ENCODE assay signal across 11 mouse cellular contexts in genomic region chr13:99724245-99724644, GRCm38 (mm10).
DNase-seq lines count a peak whose midpoint lies in the region; ATAC-seq lines count a peak whose summit lies in the region.
"Had no signal": no experiment of that assay in that cellular context is flagged by ENCODE, and none has a peak within 500 bp of the region (broad histone marks: within the 10 kb centered on the region; RNA-seq: fewer than 3 reads in every experiment).

No protein-coding gene starts in this region.

- no peak for ATAC-seq in heart, embryonic 15.5 days (replicated peaks; ENCODE audit: insufficient number of reproducible peaks, insufficient read depth, low FRiP score, low read depth)
- ATAC-seq in hindbrain, embryonic 13.5 days (ENCODE audit: low FRiP score): peak; percentile 70
- ATAC-seq in neural tube, embryonic 13.5 days (ENCODE audit: low read depth): peak; percentile 81
- no peak for ATAC-seq in intestine, embryonic 16.5 days
- ATAC-seq in monocyte, adult 5-6 weeks (replicated peaks; ENCODE audit: insufficient number of reproducible peaks, low FRiP score, low TSS enrichment, poor library complexity, severe bottlenecking): no peak

- no peaks in the 10 kb centered on the region for H3K9me3 ChIP-seq in heart, embryonic 15.5 days (replicated peaks)
- H3K9me3 ChIP-seq in embryonic facial prominence, embryonic 10.5 days: no peaks in the 10 kb centered on the region
- no peaks in the 10 kb centered on the region for H3K9me3 ChIP-seq in hindbrain, embryonic 13.5 days
- no peaks in the 10 kb centered on the region for H3K9me3 ChIP-seq in neural tube, embryonic 13.5 days
- no peaks in the 10 kb centered on the region for H3K9me3 ChIP-seq in intestine, embryonic 16.5 days (ENCODE audit: control insufficient read depth, low read length)

- H3K4me3 ChIP-seq in heart, embryonic 15.5 days: no peak overlapping the region
- H3K4me3 ChIP-seq in embryonic facial prominence, embryonic 10.5 days: no peak overlapping the region
- H3K4me3 ChIP-seq in hindbrain, embryonic 13.5 days: no peak overlapping the region
- no peak overlapping the region for H3K4me3 ChIP-seq in neural tube, embryonic 13.5 days
- no peak overlapping the region for H3K4me3 ChIP-seq in intestine, embryonic 16.5 days (ENCODE audit: low read length)

- H3K27me3 ChIP-seq in heart, embryonic 15.5 days: no peaks in the 10 kb centered on the region
- H3K27me3 ChIP-seq in embryonic facial prominence, embryonic 10.5 days (replicated peaks; ENCODE audit: low read depth, poor library complexity, severe bottlenecking): no peaks in the 10 kb centered on the region
- H3K27me3 ChIP-seq in hindbrain, embryonic 13.5 days: no peaks in the 10 kb centered on the region
- no peaks in the 10 kb centered on the region for H3K27me3 ChIP-seq in neural tube, embryonic 13.5 days
- no peaks in the 10 kb centered on the region; the same call in 1 of the 2 replicates for H3K27me3 ChIP-seq in intestine, embryonic 16.5 days (replicated peaks; ENCODE audit: control insufficient read depth, insufficient read depth, low read length)

- peaks cover 6% of the 10 kb centered on the region; the same call in 1 of the 2 replicates for H3K4me1 ChIP-seq in heart, embryonic 15.5 days (replicated peaks)
- peaks cover 26% of the 10 kb centered on the region for H3K4me1 ChIP-seq in embryonic facial prominence, embryonic 10.5 days
- H3K4me1 ChIP-seq in hindbrain, embryonic 13.5 days (replicated peaks): peaks cover 26% of the 10 kb centered on the region
- H3K4me1 ChIP-seq in neural tube, embryonic 13.5 days (replicated peaks): peaks cover 32% of the 10 kb centered on the region
- no peaks in the 10 kb centered on the region for H3K4me1 ChIP-seq in intestine, embryonic 16.5 days (ENCODE audit: control insufficient read depth, insufficient read depth, low read length)

- no peak overlapping the region for H3K9ac ChIP-seq in heart, embryonic 15.5 days
- peak overlapping the region; percentile 30; the same call in 1 of the 2 replicates for H3K9ac ChIP-seq in hindbrain, embryonic 13.5 days
- H3K9ac ChIP-seq in neural tube, embryonic 13.5 days: no peak overlapping the region
- no peak overlapping the region for H3K9ac ChIP-seq in intestine, embryonic 16.5 days (ENCODE audit: low read depth, low read length)

- H3K4me2 ChIP-seq in heart, embryonic 15.5 days: peak overlapping the region; percentile 24; the same call in 1 of the 2 replicates
- peak overlapping the region; percentile 25; the same call in 1 of the 2 replicates for H3K4me2 ChIP-seq in hindbrain, embryonic 13.5 days
- 0 out of 2 replicates have a peak overlapping the region, but pooled peaks have one; percentile 6 for H3K4me2 ChIP-seq in neural tube, embryonic 13.5 days
- no peak overlapping the region for H3K4me2 ChIP-seq in intestine, embryonic 16.5 days (ENCODE audit: low read depth, low read length)

- H3K27ac ChIP-seq in heart, embryonic 15.5 days: no peak overlapping the region
- H3K27ac ChIP-seq in embryonic facial prominence, embryonic 10.5 days (replicated peaks): 0 out of 2 replicates have a peak overlapping the region, but pooled peaks have one; percentile 61
- peak overlapping the region; percentile 83 for H3K27ac ChIP-seq in hindbrain, embryonic 13.5 days
- H3K27ac ChIP-seq in neural tube, embryonic 13.5 days (replicated peaks): peak overlapping the region; percentile 79
- no peak overlapping the region for H3K27ac ChIP-seq in intestine, embryonic 16.5 days (ENCODE audit: low read length)

- no peaks in the 10 kb centered on the region for H3K36me3 ChIP-seq in heart, embryonic 15.5 days
- no peaks in the 10 kb centered on the region for H3K36me3 ChIP-seq in embryonic facial prominence, embryonic 10.5 days (replicated peaks)
- no peaks in the 10 kb centered on the region for H3K36me3 ChIP-seq in hindbrain, embryonic 13.5 days
- H3K36me3 ChIP-seq in neural tube, embryonic 13.5 days: no peaks in the 10 kb centered on the region
- H3K36me3 ChIP-seq in intestine, embryonic 16.5 days (ENCODE audit: control insufficient read depth, insufficient read depth, low read length): no peaks in the 10 kb centered on the region

- DNase-seq in heart, adult 8-10 months (ENCODE audit: low spot score): no peak
- no peak for DNase-seq in embryonic facial prominence, embryonic 10.5 days (ENCODE audit: low spot score)
- no peak for DNase-seq in right cerebral cortex, adult 18-20 months
- DNase-seq: layer of hippocampus, postnatal 36 days; liver; lung, postnatal 14 days had no signal

- WGBS in heart, embryonic 15.5 days: 43% methylated on average over 7 of the region's 7 CpGs
- 71% methylated on average over 7 of the region's 7 CpGs for WGBS in embryonic facial prominence, embryonic 10.5 days
- WGBS in hindbrain, embryonic 13.5 days: 41% methylated on average over 7 of the region's 7 CpGs
- WGBS in neural tube, embryonic 13.5 days: 19% methylated on average over 7 of the region's 7 CpGs
- WGBS in intestine, embryonic 16.5 days: 46% methylated on average over 7 of the region's 7 CpGs

Comparison
In these comparisons a context has a peak if more than half of its experiments do, and no peak if none do; other contexts are left out.
1. ATAC-seq: peak in hindbrain, embryonic 13.5 days (single experiment) and neural tube, embryonic 13.5 days (single experiment); none in heart, embryonic 15.5 days (single experiment), intestine, embryonic 16.5 days (single experiment) and monocyte, adult 5-6 weeks (single experiment).
2. H3K27ac ChIP-seq: peak in embryonic facial prominence, embryonic 10.5 days (single experiment), hindbrain, embryonic 13.5 days (single experiment) and neural tube, embryonic 13.5 days (single experiment); none in heart, embryonic 15.5 days (single experiment) and intestine, embryonic 16.5 days (single experiment).